Mouse (Mus musculus) thymus, adult 2 months (tissue): ENCODE measurements around the gene Zfhx3. TPM values are rescaled to one million over a fixed set of nuclear protein-coding genes. Genes with fewer than 3 reads are reported as not detected.
A peak's percentile ranks its signal among the peaks of the same experiment; 100 is the strongest.

Experiments
- DNase-seq: peaks from one replicate; pipeline ENCODE4 v3.0.0; 2021
- H3K27ac ChIP-seq: fragments of 200-500 bp; 2 replicates; pipeline ENCODE4 v1.5.1; 2012; ENCODE audit warnings: low read length, control low read depth; ENCODE audit not compliant: control insufficient read depth, insufficient read depth
- H3K27me3 ChIP-seq: fragments of 200-500 bp; 2 replicates; pipeline ENCODE4 v1.6.1; 2012; ENCODE audit warnings: mild to moderate bottlenecking, low read length, moderate library complexity, mixed read lengths; ENCODE audit not compliant: control insufficient read depth, insufficient read depth
- H3K36me3 ChIP-seq: fragments of 200-500 bp; 2 replicates; pipeline ENCODE4 v1.6.1; 2012; ENCODE audit warnings: mild to moderate bottlenecking, low read length, moderate library complexity; ENCODE audit not compliant: control insufficient read depth, insufficient read depth
- H3K4me1 ChIP-seq: fragments of 200-500 bp; replicated peaks from 2 replicates; pipeline ENCODE4 v1.6.1; 2012; ENCODE audit warnings: low read length; ENCODE audit not compliant: control insufficient read depth, insufficient read depth
- H3K4me3 ChIP-seq: fragments of 200-500 bp; 2 replicates; pipeline ENCODE4 v1.5.1; 2012; ENCODE audit warnings: mild to moderate bottlenecking, low read length, control low read depth, moderate library complexity; ENCODE audit not compliant: control insufficient read depth, insufficient read depth
- CTCF ChIP-seq: fragments of 200-500 bp; IDR thresholded peaks from 2 replicates; pipeline ENCODE4 v1.5.1; 2012; ENCODE audit warnings: mild to moderate bottlenecking, control low read depth, low read length, moderate library complexity, borderline replicate concordance; ENCODE audit not compliant: control insufficient read depth, poor library complexity, insufficient read depth; ENCODE audit errors: extremely low read depth
- POLR2A ChIP-seq: fragments of 200-500 bp; IDR thresholded peaks from 2 replicates; pipeline ENCODE4 v1.6.1; 2012; ENCODE audit warnings: mild to moderate bottlenecking, low read length, control low read depth, moderate library complexity; ENCODE audit not compliant: control insufficient read depth, poor library complexity, insufficient read depth; ENCODE audit errors: extremely low read depth
- WGBS: fragments of 180-500 bp; shearing (Covaris S2); methylation state at CpG from one replicate; pipeline ENCODE4 v1.1.7; 2018; 5-methylcytosine and 5-hydroxymethylcytosine counted together
- polyA plus RNA-seq: library from polyadenylated mRNA; depleted of rRNA; stranded (reverse); fragments of >200 nt; gene quantifications from 2 replicates; pipeline ENCODE4 v1.2.3, GENCODE M21; 2012

The Zfhx3 gene
- polyA plus RNA-seq, 1 experiment, result 1.1 TPM

GRCm38 (mm10) chr8:108868259-108869090, 926.0 kb downstream of the Zfhx3 start:
- whole genome bisulfite sequencing, result 92% methylated on average over 14 of the region's 14 CpGs
- DNase-seq, result no peak
- Histone ChIP-seq H3K27ac (no peak overlapping the region), H3K36me3 (no peaks in the 10 kb centered on the region), H3K4me1 (peaks cover 10% of the 10 kb centered on the region), H3K4me3 (no peak overlapping the region), H3K27me3 (no peaks in the 10 kb centered on the region)
- TF ChIP-seq POLR2A (no peak), CTCF (no peak)

GRCm38 (mm10) chr8:108869420-108869819, 927.0 kb downstream of the Zfhx3 start:
- DNase-seq, result no peak
- 94% methylated on average over 3 of the region's 3 CpGs for WGBS
- H3K27ac ChIP-seq, result no peak overlapping the region
- TF ChIP-seq CTCF (no peak), POLR2A (no peak)
- peaks cover 10% of the 10 kb centered on the region for H3K4me1 ChIP-seq
- H3K36me3 ChIP-seq, result no peaks in the 10 kb centered on the region
- H3K4me3 ChIP-seq, result no peak overlapping the region
- no peaks in the 10 kb centered on the region for H3K27me3 ChIP-seq

- WGBS, result 84% methylated on average over 5 of the region's 5 CpGs
- Histone ChIP-seq H3K36me3 (no peaks in the 10 kb centered on the region), H3K4me1 (peaks cover 10% of the 10 kb centered on the region), H3K27ac (no peak overlapping the region), H3K4me3 (no peak overlapping the region), H3K27me3 (no peaks in the 10 kb centered on the region)
- TF ChIP-seq POLR2A (no peak), CTCF (no peak)
- DNase-seq, result no peak
Observed at GRCm38 (mm10) chr8:108869935-108870334, 927.5 kb downstream of the Zfhx3 start.

GRCm38 (mm10) chr8:108870371-108870770, 927.9 kb downstream of the Zfhx3 start:
- TF ChIP-seq POLR2A, result no peak
- no peak for TF ChIP-seq CTCF
- 100% methylated on average over 3 of the region's 3 CpGs for whole genome bisulfite sequencing
- DNase-seq, result no peak

GRCm38 (mm10) chr8:108875722-108876121, 933.3 kb downstream of the Zfhx3 start:
- no peaks in the 10 kb centered on the region for H3K27me3 ChIP-seq
- 96% methylated on average over 5 of the region's 5 CpGs for whole genome bisulfite sequencing
- no peak for DNase-seq
- no peak overlapping the region for H3K27ac ChIP-seq
- peaks cover 10% of the 10 kb centered on the region for H3K4me1 ChIP-seq
- H3K4me3 ChIP-seq, result no peak overlapping the region
- no peak for TF ChIP-seq POLR2A
- TF ChIP-seq CTCF, result no peak
- H3K36me3 ChIP-seq, result no peaks in the 10 kb centered on the region

More at GRCm38 (mm10) chr8:108870371-108870770, 927.9 kb downstream of the Zfhx3 start:
- Histone ChIP-seq H3K36me3 (no peaks in the 10 kb centered on the region), H3K27me3 (no peaks in the 10 kb centered on the region), H3K4me3 (no peak overlapping the region), H3K27ac (no peak overlapping the region), H3K4me1 (peaks cover 10% of the 10 kb centered on the region)

- H3K4me1 ChIP-seq, result peaks cover 26% of the 10 kb centered on the region
- no peaks in the 10 kb centered on the region for H3K36me3 ChIP-seq
- TF ChIP-seq POLR2A (no peak), CTCF (no peak)
- no peak for DNase-seq
- 34% methylated on average over 6 of the region's 6 CpGs for WGBS
- no peaks in the 10 kb centered on the region for H3K27me3 ChIP-seq
- no peak overlapping the region for H3K4me3 ChIP-seq
- H3K27ac ChIP-seq, result peak overlapping the region; percentile 7; the same call in 1 of the 2 replicates
Observed at GRCm38 (mm10) chr8:108880101-108880500, 937.7 kb downstream of the Zfhx3 start.

- no peaks in the 10 kb centered on the region for H3K36me3 ChIP-seq
- TF ChIP-seq CTCF (no peak), POLR2A (no peak)
- H3K4me1 ChIP-seq, result peaks cover 37% of the 10 kb centered on the region
- no peaks in the 10 kb centered on the region for H3K27me3 ChIP-seq
- H3K4me3 ChIP-seq, result no peak overlapping the region
- DNase-seq, result no peak
- WGBS, result 97% methylated on average over 7 of the region's 7 CpGs
- H3K27ac ChIP-seq, result no peak overlapping the region
Observed at GRCm38 (mm10) chr8:108881336-108881735, 938.9 kb downstream of the Zfhx3 start.
